Mouse (Mus musculus) brain, adult 2 months (tissue): ENCODE data around the gene Ces1d.

Source experiments
- DNase-seq: peaks from one replicate; pipeline ENCODE4 v3.0.0; 2011; ENCODE audit warnings: low read depth, low spot score

The Ces1d gene

GRCm38 (mm10) chr8:93140696-93141095 lies 56.9 kb downstream of the Ces1d start:
- DNase-seq = peak; percentile 33

GRCm38 (mm10) chr8:93132196-93132595 lies 65.4 kb downstream of the Ces1d start:
- no peak for DNase-seq

- DNase-seq = peak; percentile 10
These were observed 66.2 kb downstream of the Ces1d start, which contains the start of gene Ces1c for GRCm38 (mm10) chr8:93131233-93131980. Ces1c (minus strand) TSS chr8:93131283.

GRCm38 (mm10) chr8:93126476-93126875 lies 71.2 kb downstream of the Ces1d start:
- no peak for DNase-seq

DNA sequence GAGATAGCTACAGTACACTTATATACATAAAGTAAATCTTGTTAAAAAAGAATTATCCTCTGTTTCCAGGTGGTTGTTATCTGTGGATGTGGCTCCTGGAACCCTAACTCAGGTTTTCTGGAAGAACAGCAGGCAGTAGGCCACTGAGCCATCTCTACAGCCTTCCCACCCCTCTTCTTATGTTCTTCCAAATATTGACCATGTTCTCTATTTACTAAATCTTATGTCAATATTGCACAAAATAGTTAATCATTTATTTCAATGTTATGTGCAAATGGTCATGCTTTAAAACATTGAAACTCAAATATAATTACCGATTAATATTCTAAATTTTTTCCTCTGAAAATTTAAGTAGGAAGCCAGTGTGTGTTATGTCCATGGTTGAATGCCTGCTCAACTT lies 75.6 kb downstream of the Ces1d start:
- no peak for DNase-seq
